Mouse (Mus musculus) cerebellum, postnatal 36 days (tissue): ENCODE measurements around the gene Gm36028.

Source experiments
- DNase-seq, 2 experiments: peaks; one replicate each; pipeline ENCODE4 v3.0.0; 2021 to 2022; ENCODE audit warnings: mixed read lengths in 2 of 2

Gm36028 gene

DNA sequence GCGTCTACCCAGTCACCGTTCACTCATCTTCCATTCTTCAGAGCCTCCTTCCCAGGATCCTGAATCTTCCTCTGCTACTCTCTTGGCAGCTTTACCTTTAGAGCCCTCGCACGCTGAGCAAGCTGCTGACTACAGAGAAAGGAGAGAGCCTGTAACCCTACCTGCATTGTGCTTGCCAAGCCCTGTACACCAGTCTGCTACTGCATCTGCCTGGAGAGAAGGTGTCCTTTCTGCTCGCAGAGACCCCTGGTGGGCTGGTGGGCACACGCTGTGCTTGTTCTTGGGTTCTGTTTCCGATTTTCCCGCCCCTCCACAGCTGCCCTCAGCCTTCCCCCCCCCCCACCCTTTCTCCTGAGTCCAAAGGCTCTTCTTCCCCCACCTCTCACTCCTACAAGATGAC, 53.7 kb downstream of the Gm36028 start:
- no peak for DNase-seq

DNA sequence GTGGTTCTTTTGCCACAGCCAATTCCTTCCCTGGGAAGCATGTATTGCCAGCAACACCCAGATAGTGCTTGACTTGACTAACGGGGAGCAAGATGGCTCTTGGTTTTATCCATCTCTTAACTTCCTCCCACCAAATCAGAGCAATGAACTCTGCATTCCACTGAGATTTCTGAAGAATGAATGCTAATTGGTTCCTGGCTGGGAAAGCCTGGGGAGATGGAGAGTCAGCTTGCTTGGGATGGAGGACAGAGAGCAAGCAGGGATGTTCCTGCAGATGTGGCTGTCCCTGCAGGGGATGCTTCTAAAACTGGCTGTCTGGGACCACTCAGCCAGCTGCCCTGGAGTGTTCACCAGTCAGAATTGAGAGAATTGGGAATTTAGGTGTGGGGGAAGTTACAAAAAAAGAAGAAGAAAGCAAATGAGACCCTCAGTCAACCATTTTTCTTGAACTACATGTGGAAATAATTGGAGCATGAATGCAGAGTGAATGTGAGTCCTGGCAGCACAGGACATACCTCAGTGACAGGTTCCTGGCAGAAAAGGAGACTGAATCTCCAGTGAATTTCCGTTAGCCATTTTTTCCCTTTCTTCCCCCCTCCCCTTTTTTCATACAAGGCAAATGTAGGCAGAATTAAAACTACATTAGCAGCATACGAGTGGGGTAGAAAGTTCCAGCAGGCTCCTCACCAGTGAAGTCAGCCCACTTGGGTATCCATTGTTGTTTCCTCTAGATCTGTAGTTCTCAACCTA, 55.0 kb downstream of the Gm36028 start:
- DNase-seq, result no peak

DNA sequence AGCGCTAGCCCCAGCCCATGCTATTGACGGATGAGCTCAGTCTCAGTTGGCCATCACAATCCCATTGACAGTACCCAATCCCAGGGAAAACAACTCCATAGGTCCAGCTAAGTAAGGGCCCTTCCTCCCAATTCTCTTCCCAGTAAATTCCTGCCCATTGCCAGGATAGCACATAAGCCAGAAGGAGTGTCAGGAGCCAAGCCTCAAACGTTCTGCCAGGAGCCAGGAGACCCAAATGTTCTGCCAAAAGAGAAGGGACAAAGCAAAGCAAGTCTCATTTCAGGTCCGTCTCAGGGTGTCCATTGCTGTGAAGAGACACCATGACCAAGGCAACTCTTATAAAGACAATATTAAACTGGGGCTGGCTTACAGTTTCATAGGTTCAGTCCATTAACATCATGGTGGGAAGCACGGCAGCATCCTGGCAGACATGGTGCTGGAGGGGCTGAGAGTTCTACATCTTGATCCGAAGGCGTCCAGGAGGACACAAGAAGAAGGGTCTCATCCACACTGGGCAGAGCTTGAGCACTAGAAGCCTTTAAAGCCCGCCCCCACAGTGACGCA, 57.5 kb downstream of the Gm36028 start:
- no peak for DNase-seq

DNA sequence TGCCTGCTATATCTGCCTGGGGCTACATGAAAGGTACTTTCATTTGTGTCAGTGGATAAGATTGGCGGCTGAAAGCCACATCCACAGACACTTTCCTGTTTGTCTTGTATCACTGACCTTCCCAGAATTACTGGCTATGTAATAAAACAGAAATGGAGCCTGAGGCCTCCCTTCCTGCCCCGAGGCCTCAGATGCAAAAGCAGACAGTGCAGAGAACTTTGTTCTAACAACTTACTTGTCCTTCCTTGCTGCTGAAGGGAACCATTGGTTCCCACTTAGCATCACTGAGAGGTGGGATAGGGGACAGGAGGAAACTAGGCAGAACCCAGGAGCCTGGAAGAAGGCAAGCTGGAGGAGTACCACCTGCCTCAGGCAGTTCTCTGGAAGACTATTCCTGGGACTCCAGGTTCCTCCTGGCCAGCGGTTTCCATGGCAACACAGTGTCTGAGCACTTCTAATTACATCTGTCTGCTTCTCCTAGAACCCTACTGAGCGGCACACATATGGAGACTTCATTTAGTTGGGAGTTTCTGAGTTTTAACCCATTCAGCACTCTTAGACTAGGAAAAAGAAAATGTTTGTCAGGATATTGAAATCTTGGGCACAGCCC, 58.2 kb downstream of the Gm36028 start:
- DNase-seq, result no peak

DNA sequence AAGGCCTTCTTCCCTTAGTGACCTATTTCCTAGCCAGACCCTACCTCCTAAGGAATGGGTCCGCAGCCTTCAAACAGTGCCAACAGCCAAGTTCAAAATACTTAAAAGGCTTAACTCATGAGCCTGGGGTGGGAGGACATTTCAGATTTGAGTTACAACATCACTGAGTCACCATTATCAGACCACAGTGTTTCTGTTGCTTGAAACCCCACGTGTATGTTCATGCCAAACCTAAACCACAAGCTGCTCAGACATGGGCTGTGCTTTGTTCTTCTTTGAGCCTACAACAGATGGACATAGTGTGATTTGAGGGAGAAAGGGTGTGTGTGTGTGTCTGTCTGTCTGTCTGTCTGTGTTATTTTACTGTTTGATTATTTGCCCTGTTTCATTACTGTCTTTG, 59.8 kb downstream of the Gm36028 start:
- DNase-seq, result no peak
